Mouse (Mus musculus) ovary, adult 10 weeks (tissue): ENCODE data around the gene Smarca2. TPM values are rescaled to one million over a fixed set of nuclear protein-coding genes. Genes with fewer than 3 reads are reported as not detected.

Experiments used
- polyA plus RNA-seq: library from polyadenylated mRNA; stranded (reverse); fragments of 350-450 nt; fragmentation: Illumina TruSeq; extraction: RNeasy Lipid Tissue Mini Kit (QIAGEN cat#74804); gene quantifications from one replicate; pipeline ENCODE4 v1.2.3, GENCODE M21; 2014

Gene Smarca2
- 470 TPM for polyA plus RNA-seq

DNA sequence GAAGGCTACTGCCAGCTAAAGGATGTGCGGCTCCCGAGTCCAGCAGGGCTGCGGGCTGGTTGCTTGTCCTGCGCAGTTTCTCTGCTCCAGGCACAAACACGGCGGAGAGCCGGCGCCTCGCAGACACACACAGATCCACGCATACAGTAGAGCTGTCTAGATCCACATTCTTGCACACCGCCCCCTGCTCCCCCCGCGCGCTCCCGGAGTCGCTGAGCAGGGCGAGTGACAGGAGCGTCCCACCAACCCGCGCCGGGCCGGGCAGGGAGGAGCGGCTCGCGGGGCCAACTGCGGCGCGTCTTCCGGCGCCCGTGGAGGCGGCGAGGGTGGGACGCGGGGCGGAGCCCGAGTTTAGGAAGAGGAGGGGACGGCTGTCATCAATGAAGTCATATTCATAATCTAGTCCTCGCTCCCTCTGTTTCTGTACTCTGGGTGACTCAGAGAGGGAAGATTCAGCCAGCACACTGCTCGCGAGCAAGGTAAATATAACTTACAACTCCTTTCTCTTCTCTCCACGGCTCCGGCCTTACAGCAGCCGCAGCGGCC lies at the start of gene Smarca2:
TSS of gene Smarca2 (plus strand) at position 296 of the 546 bp plus-strand sequence.

